Mouse (Mus musculus): ENCODE measurements around the gene Apopt1.

Gene Apopt1

DNA sequence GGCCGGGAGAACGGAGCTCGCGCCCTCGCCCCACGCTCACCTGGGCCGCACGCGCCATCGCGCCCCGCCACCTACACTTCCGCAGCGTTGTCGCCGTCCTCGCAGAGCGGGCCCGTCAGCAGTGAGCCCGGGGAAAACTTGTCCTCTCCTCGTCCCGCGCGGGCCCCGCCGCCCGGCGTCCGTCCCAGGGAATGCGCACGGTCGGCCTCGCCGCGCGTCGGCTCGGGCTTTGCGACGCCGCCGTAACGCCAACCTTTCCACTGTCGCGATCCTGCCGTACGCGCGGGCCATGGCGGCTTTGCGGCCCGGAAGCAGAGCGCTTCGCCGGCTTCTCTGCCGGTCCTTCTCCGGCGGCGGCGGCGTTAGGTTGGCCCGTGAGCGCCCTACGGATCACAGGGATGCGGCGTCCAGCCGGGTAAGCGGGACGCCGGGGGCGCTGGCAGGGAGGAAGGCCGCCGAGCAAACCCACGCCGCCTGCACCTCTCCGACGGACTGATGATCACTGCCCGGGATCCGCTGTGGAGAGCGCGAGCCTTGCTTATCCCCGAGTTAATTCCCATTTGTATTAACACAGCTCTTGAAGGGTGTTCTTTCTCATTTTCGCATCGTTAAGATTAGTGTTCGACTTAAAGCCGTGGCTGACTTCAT, at the start of gene Apopt1, which contains the start of gene Bag5:
TSS of gene Apopt1 (plus strand) at position 258 of the 648 bp plus-strand sequence.
TSS of gene Bag5 (minus strand) at position 254 of the 648 bp plus-strand sequence.
- peak in 1 of 2 experiments; percentile 87 for DNase-seq (ENCODE audit: low spot score in 2 of 2)

DNA sequence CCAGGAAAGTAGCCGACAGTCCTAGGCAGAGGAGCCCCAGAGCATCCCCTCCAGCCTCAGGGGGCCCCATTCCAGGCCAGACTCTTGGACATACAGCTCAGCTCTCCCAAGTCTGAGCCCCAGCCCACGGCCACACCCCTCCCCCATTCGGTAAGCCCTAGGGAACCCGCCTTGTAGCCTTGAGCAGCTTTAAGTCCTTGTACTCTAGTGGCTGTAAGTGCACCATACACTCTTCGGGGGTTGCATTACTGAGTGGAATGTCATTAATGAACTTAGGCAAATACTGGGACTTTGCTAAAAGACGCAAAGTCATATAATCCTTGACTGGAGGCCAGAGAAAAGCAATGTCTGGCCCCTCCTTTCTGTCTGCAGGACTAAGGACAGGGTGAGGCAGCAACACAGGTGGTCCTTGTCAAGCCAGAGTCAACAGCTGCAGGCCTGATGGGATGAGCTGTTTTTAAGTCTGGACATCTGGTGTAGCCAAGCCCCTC, 48.9 kb upstream of the Apopt1 start:
- no peak for DNase-seq (ENCODE audit: low spot score in 2 of 2)

DNA sequence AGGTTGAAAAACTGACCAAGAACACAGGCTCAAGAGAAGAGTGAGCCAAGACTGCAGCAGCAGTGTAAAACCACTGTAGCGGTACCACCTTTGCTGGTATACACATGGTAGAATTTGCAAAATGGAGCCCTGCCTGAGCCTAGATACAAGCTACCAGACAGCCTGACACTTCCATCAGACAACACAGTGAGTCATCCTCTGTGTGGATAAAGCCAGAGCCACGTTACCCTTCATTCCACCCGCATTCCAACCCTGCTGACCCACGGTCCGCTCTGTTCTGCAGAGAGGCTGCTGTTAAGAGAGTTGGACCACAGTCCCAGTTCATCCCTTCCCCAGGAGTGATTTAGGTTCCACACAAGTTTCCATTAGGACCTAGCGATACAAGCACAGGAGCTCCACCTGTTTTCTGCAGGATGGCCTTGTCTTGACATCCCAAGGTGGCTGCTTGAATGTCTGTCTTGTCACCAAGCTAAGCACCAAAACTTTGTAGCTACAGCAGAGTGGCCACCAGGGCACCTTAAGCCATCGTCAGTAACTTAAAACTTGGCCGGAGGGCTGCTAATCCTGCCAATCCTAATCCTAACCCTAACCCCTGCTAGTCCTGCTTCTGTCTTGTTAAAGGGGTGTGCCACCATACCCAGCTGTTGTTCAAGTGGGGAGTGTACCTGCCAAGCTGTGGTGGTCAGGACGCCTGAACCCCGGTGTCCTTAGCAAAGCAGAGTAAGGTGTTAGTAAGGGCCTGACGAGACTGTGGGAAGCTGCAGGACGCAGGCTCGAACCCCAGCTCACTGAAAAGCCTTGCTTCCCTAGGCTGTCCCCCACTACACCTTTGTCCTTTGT, 47.8 kb upstream of the Apopt1 start:
- DNase-seq (ENCODE audit: low spot score in 2 of 2): no peak

DNA sequence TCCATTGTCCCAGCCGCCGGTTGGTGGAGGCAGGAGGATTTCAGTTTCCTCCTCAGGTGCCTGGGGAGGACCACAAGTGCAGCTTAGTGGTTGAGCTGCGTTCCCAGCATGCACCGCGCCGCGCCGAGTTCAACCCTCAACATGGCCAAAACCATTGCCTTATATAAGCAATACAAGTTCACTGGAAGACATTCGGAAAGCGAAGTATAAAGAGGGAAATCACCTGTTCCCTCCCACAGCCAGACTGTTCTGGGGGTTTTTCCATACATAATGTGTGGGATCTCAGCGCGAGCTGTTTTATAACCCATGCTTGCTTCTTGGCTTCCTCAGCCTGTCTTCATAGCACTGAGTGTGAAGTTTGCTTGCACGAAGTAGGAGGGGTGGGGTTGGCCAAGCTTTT, 46.7 kb upstream of the Apopt1 start:
- DNase-seq (ENCODE audit: low spot score in 2 of 2): peak; percentile 80 to 88

DNA sequence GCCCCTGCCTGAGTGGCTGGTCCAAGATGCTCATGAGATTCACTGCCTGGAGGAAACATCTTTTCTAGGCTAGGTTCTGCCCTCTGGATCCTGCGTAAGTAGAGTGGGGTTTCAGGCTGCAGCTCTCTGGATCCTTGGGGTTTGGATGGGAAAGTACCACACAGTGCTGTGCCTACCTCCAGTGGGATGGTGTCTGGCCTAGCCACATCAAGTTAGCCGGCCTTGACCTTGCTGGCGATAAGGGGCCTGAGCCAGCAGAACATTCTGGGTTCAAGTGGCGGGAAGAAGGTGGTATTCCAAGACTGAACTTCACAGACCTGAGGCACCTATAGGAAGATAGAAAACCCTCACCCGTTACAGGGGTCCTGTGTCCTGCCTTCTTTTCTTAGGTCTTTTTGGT, 45.6 kb upstream of the Apopt1 start:
- no peak for DNase-seq (ENCODE audit: low spot score in 2 of 2)

DNA sequence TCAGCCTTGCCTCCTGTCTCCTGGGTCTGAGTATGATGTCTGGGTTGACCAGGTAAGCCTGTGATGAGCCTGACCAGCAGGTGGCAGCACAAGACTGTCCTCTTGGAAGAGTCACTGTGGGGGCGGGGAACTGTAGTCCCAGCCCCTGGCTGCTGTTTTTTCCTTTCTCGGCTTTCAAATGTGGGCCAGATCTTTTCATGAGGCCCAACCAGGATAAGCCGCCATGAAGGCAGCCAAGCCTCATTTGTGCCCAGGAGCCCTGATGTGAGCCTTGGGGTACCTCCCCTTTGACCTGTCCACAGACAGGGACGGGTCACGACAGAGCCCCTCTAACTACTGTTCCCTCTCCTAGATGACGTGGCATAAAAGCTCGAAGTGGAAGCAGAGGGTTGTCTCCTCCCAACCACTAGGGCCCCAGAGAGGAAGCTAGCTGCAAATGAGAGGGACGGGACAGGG, 44.6 kb upstream of the Apopt1 start:
- peak; percentile 84 to 98 for DNase-seq (ENCODE audit: low spot score in 2 of 2)

DNA sequence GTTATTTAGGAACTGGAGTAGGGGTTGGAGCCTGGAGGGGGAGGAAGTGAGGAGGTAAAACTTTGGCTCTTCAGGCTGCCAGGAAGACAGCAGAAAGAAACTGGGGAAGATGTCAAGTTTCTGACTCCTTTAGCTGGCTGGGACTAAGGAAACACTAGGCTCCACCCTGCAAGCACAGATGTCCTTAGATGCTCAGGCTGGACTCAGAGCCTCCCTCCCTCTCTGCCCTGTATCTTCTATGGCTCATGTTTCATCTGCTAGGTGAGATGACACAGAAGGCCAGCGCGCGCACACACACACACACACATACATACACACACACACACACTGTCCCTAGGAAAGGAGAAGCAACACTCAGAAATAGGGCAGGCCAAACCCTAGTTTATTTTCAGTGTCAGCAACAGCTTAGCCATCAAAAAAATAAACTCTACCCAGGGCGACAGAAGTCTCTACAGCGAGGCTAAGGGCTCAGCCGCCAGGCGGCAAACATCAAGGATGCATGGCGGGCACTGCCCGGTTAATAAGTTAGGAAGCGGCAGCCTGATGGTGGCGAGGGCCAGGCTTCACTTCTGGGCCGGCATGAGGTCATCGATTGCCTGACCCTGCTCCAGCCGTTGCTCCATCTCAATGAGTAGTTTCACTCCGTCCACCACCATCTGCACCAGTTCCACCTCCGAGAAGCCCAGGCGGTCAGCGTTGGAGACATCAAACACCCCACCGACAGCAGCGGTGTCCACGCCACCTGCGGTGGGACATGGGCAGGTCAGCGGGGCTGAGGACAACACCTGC, 43.9 kb upstream of the Apopt1 start:
- peak in 1 of 2 experiments; percentile 49 for DNase-seq (ENCODE audit: low spot score in 2 of 2)

DNA sequence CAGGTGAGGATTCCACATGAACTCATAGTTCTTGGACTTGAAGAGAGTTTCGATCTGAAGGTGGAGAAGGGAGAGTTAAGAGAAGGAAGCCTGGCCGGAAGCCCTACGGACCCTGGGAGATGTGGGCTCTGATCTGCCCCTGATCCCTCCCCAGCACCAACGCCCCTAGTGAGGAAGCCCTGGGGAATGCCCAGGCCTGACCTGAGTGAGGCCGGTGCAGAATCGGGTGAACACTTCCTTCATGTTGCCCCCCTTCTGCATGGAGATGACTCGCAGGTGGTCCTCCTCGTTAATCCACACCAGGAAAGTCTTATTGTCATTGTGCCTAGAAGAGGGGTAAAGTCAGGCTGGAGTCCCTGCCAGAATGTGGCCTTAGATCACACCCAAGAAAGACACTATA, 43.1 kb upstream of the Apopt1 start:
- no peak for DNase-seq (ENCODE audit: low spot score in 2 of 2)

DNA sequence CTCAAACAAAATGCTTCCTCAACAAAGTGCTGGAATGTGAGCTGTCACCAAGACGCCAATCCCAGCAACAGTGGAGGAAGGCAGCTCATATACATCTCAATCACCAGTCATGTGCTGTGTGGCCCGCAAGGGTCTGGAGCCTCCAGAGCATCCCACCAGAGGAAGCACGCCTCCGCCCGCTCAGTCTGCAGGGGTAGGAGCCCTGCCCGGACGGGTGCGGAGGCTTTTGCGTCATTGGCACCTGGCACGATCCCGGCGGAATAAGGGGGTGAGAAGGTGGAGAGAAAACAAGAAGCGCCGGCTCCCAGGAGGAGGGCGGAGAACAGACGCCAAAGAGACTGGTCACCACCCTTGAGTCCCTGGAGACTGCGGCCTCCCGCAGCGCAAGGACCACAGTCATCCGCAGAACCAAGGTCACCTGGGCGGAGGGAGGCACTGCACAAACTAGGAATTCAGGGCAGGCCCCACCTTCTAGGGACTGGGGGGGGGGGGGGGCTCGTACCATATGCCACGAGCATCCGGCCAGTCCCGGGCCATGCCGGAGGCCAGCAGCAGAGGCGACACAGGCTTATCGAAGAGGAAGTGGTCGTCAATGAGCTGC, 42.6 kb upstream of the Apopt1 start:
- peak in 1 of 2 experiments; percentile 78 for DNase-seq (ENCODE audit: low spot score in 2 of 2)

DNA sequence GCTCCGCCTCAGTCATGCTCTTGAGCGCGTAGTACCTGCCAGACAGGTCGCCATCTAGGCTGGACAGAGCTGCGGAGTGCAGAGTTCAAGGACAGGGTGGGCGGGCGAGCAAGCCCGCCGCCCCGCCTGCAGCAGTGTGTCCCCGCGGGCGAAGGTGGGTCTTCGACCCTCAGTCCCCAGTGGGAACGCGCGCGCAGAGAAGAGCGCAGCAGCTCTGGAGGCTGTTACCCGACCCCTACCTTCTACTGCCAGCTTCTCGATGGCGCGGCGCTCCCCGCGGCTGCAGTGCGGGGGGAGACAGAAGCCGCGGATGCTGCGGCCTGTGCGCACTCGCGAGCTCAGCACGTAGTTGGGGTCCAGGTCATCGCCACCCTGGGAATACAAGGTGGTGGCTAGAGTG, 42.1 kb upstream of the Apopt1 start:
- DNase-seq (ENCODE audit: low spot score in 2 of 2): no peak

DNA sequence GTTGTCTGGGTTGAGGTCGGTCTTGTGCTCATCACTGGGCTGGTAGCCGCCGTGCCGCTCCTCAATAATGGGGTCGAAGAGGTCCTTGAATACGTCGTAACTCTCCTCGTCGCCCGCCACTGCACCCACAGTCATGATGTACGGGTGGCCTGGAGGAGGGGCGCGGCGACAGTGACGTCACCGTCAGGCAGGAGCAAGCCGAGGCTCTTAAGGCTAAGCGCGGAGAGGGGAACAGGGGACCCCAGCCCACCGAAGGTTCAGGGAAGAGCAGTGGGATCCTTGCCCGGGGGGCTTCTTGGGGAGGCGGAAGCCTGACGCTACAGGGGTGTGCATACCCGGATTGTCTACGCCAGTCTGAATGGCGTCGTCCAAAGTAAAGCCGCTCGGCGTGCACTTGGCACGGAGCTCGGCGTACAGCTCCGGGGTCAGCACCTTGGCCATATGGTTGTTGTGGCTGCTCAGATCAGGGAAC, 41.6 kb upstream of the Apopt1 start:
- peak in 1 of 2 experiments; percentile 80 for DNase-seq (ENCODE audit: low spot score in 2 of 2)

DNA sequence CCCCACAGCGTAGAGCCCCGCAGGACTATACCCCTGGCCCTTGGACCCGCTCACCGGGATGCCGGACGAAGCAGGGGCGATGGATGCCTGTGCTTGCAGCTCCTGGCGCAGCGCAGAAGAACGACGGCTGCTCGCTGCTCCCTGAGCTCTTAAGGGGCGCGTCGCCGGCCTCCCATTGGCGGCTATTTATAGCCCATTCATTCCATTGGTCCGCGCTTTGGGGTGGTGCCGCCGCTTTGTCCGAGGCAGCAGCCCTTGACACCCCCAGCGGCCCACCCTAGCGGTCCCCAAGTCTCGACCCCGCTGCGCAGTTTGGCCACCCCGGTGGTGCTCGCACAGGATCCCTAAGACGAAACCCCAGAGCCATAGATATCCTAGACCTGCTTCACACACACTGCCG, 40.9 kb upstream of the Apopt1 start, which contains the start of gene Ckb:
TSS of gene Ckb (minus strand) at position 163 of the 400 bp plus-strand sequence.
- peak; percentile 86 to 94 for DNase-seq (ENCODE audit: low spot score in 2 of 2)

DNA sequence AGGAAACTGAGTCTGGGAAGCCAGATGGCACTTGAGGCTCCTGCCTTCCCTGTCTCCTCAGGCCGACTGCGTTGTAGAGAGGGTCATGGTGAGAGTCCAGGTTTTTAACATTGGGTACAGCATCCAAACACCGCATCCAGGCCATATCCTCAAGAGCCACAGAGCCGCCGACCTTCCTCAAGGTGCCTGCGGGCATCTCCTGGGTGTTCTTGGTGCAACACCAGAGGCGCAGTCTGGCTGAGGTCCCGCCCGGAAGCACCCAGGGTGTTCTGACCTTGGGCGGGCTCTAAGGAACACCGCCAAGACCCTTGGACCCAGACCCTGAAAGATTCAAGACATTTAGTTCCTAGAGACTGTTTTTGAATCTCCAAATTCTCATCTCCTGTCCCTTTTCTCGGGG, 40.5 kb upstream of the Apopt1 start:
- no peak for DNase-seq (ENCODE audit: low spot score in 2 of 2)

DNA sequence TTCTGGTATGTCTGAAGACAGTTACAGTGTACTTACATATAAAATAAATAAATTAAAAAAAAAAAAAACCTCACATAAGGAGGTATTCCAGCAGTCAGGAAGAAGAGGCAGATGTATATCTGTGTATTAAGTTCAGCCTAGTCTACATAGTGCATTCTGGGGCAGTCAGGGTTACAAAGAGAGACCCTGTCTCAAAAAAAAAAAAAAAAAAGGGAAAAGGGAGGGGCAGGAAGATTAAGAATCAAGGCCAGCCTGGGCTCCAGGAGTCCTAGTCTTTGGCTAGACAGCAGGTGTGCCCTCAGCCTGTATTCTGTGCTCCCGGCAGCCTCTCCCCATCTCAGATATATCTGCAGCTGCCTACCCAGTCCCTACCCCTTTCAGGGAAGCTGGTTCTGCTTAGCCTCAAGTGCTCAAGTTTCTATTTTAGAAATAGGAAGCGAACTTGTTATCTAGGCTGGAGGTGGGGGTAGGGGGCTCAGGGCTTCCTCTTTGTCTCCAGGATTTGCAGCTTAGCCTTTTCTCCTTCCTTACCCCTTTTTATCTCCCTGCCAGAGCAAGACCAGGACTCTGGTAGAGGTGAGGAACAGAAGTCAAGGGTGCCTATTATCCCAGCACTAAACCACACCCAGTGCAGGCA, 38.1 kb upstream of the Apopt1 start:
- DNase-seq (ENCODE audit: low spot score in 2 of 2): no peak

DNA sequence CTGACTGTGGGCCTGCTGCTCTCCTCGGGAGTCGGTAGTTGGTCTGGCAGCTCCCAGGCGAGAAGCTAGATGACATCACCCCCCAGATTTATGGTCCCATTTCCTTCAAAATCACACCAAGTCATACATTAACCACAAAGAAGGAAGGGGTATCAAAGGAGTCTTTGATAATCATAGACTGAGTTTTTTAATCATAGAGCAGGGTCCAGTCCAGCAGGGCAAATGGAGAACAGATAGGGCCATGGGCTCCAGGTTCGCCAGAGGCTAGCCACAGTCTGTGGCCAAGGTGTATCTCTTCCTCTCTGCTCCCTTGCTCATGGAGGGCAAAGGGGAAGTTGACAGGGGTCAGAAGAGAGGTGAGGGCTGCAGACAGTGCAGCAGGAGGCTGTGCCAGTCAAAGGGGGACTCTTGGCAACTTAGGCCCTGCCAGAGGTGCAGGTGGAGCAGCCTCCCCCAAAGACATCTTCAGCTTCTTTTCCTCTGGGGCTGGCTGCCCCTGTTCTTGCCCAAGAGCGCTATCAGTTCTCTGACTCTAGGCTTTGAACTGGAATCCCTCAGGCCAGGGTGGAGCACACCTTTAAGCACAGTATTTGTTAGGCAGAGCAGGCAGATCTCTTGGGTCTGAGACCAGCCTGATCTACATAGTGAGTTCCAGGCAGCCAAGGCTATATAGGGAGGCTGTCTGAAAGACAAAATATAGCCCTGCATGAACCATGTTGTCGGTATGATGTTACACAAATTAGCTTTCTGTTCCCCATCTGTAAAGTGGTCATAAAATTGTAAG, 37.1 kb upstream of the Apopt1 start:
- DNase-seq (ENCODE audit: low spot score in 2 of 2): no peak

DNA sequence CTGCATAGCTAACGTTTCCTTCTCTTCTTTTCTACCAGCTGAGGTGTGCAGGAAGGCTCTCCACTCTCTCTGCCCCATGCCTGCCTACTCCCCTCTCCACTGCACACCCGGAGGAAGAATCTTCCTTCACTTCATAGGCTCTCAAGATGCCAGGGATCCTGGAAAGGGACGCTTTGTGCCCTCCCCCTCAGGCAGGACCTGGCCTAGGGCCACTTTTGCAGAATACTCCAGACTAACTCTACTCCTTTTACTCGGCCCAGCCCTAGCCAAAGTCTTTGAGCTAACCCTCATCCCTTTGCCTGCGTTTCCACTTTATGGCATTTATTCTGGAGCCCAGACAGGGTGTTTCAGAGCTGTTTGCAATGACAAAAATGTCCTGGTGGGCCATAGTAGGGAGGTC, 35.6 kb upstream of the Apopt1 start:
- no peak for DNase-seq (ENCODE audit: low spot score in 2 of 2)

DNA sequence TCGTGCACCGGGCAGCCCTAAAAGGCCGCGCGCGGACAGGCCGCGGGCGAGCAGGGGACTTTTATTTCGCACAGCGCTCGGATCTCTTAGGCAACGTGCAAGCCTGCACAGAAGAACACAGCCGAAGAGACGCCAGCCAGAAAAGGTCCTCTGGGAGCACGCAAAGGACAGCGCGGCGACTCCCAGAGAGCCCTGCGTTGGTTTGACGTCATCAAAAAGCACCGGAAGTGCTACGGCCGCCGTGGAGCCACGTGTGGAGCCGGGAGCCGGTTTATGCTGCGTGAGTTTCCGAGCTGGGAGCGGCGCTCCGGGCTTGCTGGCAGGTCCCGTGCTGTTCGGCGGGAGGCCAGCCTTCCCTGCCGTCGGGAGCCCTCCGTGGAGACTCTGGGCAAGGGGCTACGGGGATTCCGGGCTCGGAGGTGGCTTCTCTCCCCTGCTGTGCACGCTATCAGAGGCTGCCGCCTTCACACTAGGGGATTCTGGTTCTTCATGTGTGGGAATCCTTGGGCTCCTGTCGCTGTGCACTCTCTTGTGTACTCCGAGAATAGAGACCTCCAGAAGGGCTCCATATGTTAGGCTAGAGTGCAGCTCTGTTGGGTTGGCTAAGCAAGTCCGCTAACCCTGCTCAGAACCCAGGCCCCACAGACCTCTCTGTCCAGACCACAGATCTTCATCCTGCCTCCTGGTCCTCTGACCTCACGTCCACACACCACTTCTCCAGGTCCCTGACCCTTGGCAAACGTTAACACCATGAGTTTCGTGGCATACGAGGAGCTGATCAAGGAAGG, 35.0 kb upstream of the Apopt1 start, which contains the start of gene Trmt61a:
TSS of gene Trmt61a (plus strand) at position 224 of the 788 bp plus-strand sequence.
- DNase-seq (ENCODE audit: low spot score in 2 of 2): peak in 1 of 2 experiments; percentile 88

DNA sequence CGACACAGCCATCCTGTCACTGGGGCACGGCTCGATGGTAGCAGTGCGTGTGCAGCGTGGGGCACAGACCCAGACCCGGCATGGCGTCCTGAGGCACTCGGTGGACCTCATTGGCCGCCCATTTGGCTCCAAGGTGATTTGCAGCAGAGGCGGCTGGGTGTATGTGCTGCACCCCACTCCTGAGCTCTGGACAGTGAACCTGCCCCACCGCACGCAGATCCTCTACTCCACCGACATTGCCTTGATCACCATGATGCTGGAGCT, 34.5 kb upstream of the Apopt1 start:
- no peak for DNase-seq (ENCODE audit: low spot score in 2 of 2)

DNA sequence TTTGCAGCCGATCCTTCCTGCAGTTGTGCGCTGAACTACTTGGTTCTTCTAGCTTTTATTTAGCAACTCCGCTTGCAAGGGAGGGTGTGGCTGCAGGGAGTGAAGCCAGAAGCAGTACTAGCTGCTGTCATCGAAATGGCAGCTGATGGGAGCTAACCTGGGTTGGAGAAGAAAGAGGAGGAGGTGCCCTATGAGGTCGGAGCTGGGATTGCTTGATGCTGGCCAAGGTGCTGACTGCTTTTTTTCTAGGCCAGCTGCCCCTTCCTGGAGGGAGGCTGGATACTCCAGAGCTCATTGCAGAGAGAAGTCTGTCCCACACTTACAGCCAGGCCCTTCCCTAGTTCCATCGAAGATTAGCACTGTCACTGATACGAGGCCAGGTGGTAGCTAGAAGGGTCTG, 34.1 kb upstream of the Apopt1 start:
- no peak for DNase-seq (ENCODE audit: low spot score in 2 of 2)

All from left cerebral cortex, adult 9 months (tissue).